Mouse (Mus musculus) limb, embryonic 14.5 days (tissue): Measurements from ENCODE around the gene Ppp6c. TPM values are rescaled to one million over a fixed set of nuclear protein-coding genes. Genes with fewer than 3 reads are reported as not detected.
A peak's percentile ranks its signal among the peaks of the same experiment; 100 is the strongest.

Source experiments
- ATAC-seq: fragments of 200-750 bp; cut with Nextera tagmentation; 2 replicates; pipeline ENCODE4 v1.8.0; 2017; ENCODE audit warnings: low read depth, moderate number of reproducible peaks, moderate TSS enrichment; ENCODE audit not compliant: low FRiP score
- DNase-seq: peaks from one replicate; pipeline ENCODE4 v3.0.0-alpha.2; 2015; ENCODE audit warnings: low spot score
- H3K27ac ChIP-seq: fragments of 300-500 bp; sonication (generic); replicated peaks from 2 replicates; pipeline ENCODE4 v1.5.1; 2014; ENCODE audit warnings: low read depth, mild to moderate bottlenecking, low read length, moderate library complexity, mixed read lengths
- H3K27me3 ChIP-seq: fragments of 300-500 bp; sonication (generic); 2 replicates; pipeline ENCODE4 v1.6.1; 2014; ENCODE audit warnings: low read length, mixed read lengths; ENCODE audit not compliant: control insufficient read depth, insufficient read depth
- H3K36me3 ChIP-seq: fragments of 300-500 bp; sonication (generic); 2 replicates; pipeline ENCODE4 v1.6.1; 2014; ENCODE audit warnings: mild to moderate bottlenecking, low read length, moderate library complexity, mixed read lengths; ENCODE audit not compliant: control insufficient read depth, insufficient read depth
- H3K4me1 ChIP-seq: fragments of 300-500 bp; sonication (generic); 2 replicates; pipeline ENCODE4 v1.6.1; 2014; ENCODE audit warnings: antibody characterized with exemption, low read length, mixed read lengths; ENCODE audit not compliant: control insufficient read depth, insufficient read depth
- H3K4me2 ChIP-seq: fragments of 300-500 bp; sonication (generic); replicated peaks from 2 replicates; pipeline ENCODE4 v1.6.1; 2014; ENCODE audit warnings: low read depth, mild to moderate bottlenecking, low read length, moderate library complexity; ENCODE audit not compliant: severe bottlenecking
- H3K4me3 ChIP-seq: fragments of 300-500 bp; sonication (generic); replicated peaks from 2 replicates; pipeline ENCODE4 v1.5.1; 2014; ENCODE audit warnings: low read length
- H3K9ac ChIP-seq: fragments of 300-500 bp; sonication (generic); 2 replicates; pipeline ENCODE4 v1.6.1; 2014; ENCODE audit warnings: mild to moderate bottlenecking, low read depth, low read length, moderate library complexity; ENCODE audit not compliant: severe bottlenecking
- H3K9me3 ChIP-seq: fragments of 300-500 bp; sonication (generic); 2 replicates; pipeline ENCODE4 v1.6.1; 2016; ENCODE audit warnings: low read length; ENCODE audit not compliant: control insufficient read depth
- POLR2A ChIP-seq: fragments of 200-500 bp; IDR thresholded peaks from 2 replicates; pipeline ENCODE4 v1.8.0; 2012; ENCODE audit warnings: inconsistent platforms, mild to moderate bottlenecking, moderate library complexity, borderline replicate concordance; ENCODE audit not compliant: insufficient read depth, insufficient read length; ENCODE audit errors: extremely low read depth
- WGBS: fragments of 180-500 bp; shearing (Covaris S2); extraction: QIAGEN DNeasy Blood & Tissue Kit; methylation state at CpG from one replicate; pipeline ENCODE4 v1.1.7; 2014; 5-methylcytosine and 5-hydroxymethylcytosine counted together
- polyA plus RNA-seq, 2 experiments: library from polyadenylated mRNA; depleted of rRNA in 1 of 2; stranded (reverse) in 1 of 2; unstranded in 1 of 2; fragments of >200 nt; fragmentation: Nextera tagmentation in 1 of 2; extraction: Ambion mirVana in 1 of 2; gene quantifications; 2 replicates each; pipeline versions ENCODE4 v1.2.1 to v1.2.3; 2012 to 2014

Ppp6c gene
- polyA plus RNA-seq, 2 experiments, result 50.3 to 74.4 TPM

DNA sequence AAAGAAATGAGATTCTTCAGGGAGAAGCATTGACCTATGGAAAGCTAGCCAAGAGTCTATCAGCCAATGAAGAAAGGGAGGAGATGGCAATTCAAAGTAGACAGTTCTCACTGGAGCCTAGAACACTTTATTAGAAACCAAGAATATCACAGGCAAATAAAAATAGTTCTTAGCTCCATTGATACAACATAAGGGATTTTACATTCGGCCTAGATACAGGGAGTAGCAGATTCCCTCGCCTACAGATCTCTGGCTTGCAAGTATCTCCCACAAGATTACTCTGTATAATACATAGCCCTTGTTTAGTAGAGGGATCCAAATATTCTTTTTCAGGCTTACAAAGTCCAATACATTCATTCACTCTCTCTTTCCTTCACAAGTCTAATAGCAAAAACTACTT is 31.4 kb downstream of the Ppp6c start:
- ATAC-seq (no peak), DNase-seq (no peak)
- no peak overlapping the region for H3K4me3 ChIP-seq
- H3K27me3 ChIP-seq, result no peaks in the 10 kb centered on the region
- H3K27ac ChIP-seq, result no peak overlapping the region
- H3K9me3 ChIP-seq, result no peaks in the 10 kb centered on the region
- H3K9ac ChIP-seq, result no peak overlapping the region
- no peak overlapping the region for H3K4me2 ChIP-seq
- 90% methylated on average over 2 of the region's 2 CpGs for WGBS
- peaks cover under 1% of the 10 kb centered on the region; the same call in 1 of the 2 replicates for H3K4me1 ChIP-seq
- H3K36me3 ChIP-seq, result peaks cover 20% of the 10 kb centered on the region
- TF ChIP-seq POLR2A, result no peak

DNA sequence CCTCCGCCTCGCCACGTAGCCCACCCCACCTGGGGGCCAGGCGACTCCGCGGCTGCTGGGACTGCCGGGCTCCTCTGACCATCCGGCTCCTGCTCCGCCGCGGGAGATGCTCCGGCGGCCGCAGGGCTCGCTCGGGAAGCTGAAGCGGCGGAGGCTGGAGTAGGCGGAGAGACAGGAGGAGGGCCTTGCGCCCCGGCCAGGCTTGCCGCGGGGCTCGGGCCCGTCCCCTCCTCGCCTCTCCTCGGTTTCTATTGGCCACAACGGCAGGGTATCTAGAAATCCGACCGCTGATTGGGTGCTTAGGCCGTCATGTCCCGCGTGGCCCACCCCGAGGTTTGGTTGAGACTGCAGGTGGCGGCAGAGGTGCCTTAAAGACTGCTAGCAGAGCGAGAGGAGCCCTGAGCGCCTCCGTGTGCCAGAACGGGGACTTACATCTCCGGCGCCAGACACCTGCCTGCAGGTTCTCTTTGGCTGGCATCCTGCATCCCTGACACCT is 35.6 kb downstream of the Ppp6c start, which contains the start of gene Scai:
Gene Scai (minus strand): TSS at position 174 of the 496 bp plus-strand sequence.
- H3K9me3 ChIP-seq, result no peaks in the 10 kb centered on the region
- TF ChIP-seq POLR2A, result 0 out of 2 replicates have a peak, but pooled peaks have one; percentile 69
- DNase-seq (peak; percentile 99), ATAC-seq (peak; percentile 100)
- WGBS, result 0% methylated on average over 30 of the region's 41 CpGs
- H3K9ac ChIP-seq, result peak within 1 kb of the TSS; percentile 91
- peak within 1 kb of the TSS; percentile 79 for H3K4me2 ChIP-seq
- H3K4me3 ChIP-seq, result peak within 1 kb of the TSS; percentile 68
- H3K4me1 ChIP-seq, result peaks cover 8% of the 10 kb centered on the region; the same call in 1 of the 2 replicates
- H3K36me3 ChIP-seq, result 0 out of 2 replicates have a peak, but pooled peaks cover 8% of the 10 kb centered on the region
- H3K27ac ChIP-seq, result peak within 1 kb of the TSS; percentile 95
- no peaks in the 10 kb centered on the region for H3K27me3 ChIP-seq

GRCm38 (mm10) chr2:39189961-39190560 is 36.2 kb downstream of the Ppp6c start:
- under 1% methylated on average over 33 of the region's 39 CpGs for WGBS

GRCm38 (mm10) chr2:39185942-39186341 is 40.3 kb downstream of the Ppp6c start:
- no peak overlapping the region for H3K4me3 ChIP-seq
- WGBS, result 77% methylated on average over 3 of the region's 3 CpGs
- no peak for ATAC-seq
- no peaks in the 10 kb centered on the region for H3K27me3 ChIP-seq
- TF ChIP-seq POLR2A, result no peak
- H3K9ac ChIP-seq, result no peak overlapping the region
- peaks cover 8% of the 10 kb centered on the region; the same call in 1 of the 2 replicates for H3K4me1 ChIP-seq
- peaks cover 22% of the 10 kb centered on the region for H3K36me3 ChIP-seq
- no peak overlapping the region for H3K4me2 ChIP-seq
- no peak for DNase-seq
- H3K9me3 ChIP-seq, result no peaks in the 10 kb centered on the region
- H3K27ac ChIP-seq, result no peak overlapping the region

More at GRCm38 (mm10) chr2:39189961-39190560, 36.2 kb downstream of the Ppp6c start:
- H3K4me2 ChIP-seq, result peak overlapping the region; percentile 79
- 0 out of 2 replicates have a peak, but pooled peaks cover 8% of the 10 kb centered on the region for H3K36me3 ChIP-seq
- H3K4me1 ChIP-seq, result peaks cover 8% of the 10 kb centered on the region; the same call in 1 of the 2 replicates
- peak overlapping the region; percentile 95 for H3K27ac ChIP-seq
- peak overlapping the region; percentile 68 for H3K4me3 ChIP-seq
- no peaks in the 10 kb centered on the region for H3K27me3 ChIP-seq
- H3K9ac ChIP-seq, result peak overlapping the region; percentile 91
- H3K9me3 ChIP-seq, result no peaks in the 10 kb centered on the region
- ATAC-seq (peak; percentile 75), DNase-seq (peak; percentile 41)
- TF ChIP-seq POLR2A, result no peak

DNA sequence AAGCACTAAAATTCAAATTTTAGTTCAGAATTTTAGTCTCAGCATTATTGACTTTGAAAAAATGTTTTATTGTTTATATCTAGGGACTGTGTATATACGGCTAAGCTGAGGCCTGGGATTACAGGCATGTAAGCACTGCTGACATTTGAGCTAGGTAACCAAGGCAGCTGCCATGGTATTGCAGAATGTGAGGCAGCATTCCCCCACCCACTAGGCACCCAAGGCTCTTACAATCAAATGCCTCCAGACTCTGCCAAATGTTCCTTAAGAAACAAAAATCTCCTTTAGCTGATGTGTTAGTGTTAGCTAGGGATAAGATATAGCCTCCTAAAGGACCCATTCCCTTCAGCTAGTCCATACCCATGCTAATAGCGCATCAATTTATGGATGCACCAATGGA is 42.7 kb downstream of the Ppp6c start:
- Histone ChIP-seq H3K27me3 (no peaks in the 10 kb centered on the region), H3K36me3 (peaks cover 32% of the 10 kb centered on the region), H3K4me2 (no peak overlapping the region), H3K27ac (no peak overlapping the region), H3K4me3 (no peak overlapping the region), H3K9ac (no peak overlapping the region), H3K9me3 (no peaks in the 10 kb centered on the region), H3K4me1 (0 out of 2 replicates have a peak, but pooled peaks cover under 1% of the 10 kb centered on the region)
- DNase-seq, result no peak
- no peak for TF ChIP-seq POLR2A
- WGBS, result 86% methylated on average over 2 of the region's 2 CpGs
- ATAC-seq, result no peak
